Mouse (Mus musculus): ENCODE data around the gene Nans. TPM values are rescaled to one million over a fixed set of nuclear protein-coding genes. Genes with fewer than 3 reads are reported as not detected.

Gene Nans
- polyA plus RNA-seq, 1 experiment from 2014 or later: 85.6 TPM

GRCm38 (mm10) chr4:46493071-46493470, 4.0 kb downstream of the Nans start:
- peaks cover 38% of the 10 kb centered on the region for H3K36me3 ChIP-seq
- H3K9me3 ChIP-seq: no peaks in the 10 kb centered on the region
- ATAC-seq (ENCODE audit: insufficient number of reproducible peaks, insufficient read depth, low FRiP score, low TSS enrichment): no peak
- no peak overlapping the region for H3K27ac ChIP-seq
- H3K27me3 ChIP-seq: no peaks in the 10 kb centered on the region
- H3K4me3 ChIP-seq: no peak overlapping the region
- no peak overlapping the region for H3K4me2 ChIP-seq (replicated peaks)
- H3K9ac ChIP-seq: no peak overlapping the region
- 94% methylated on average over 6 of the region's 6 CpGs for WGBS
- peaks cover 8% of the 10 kb centered on the region for H3K4me1 ChIP-seq

- WGBS: 84% methylated on average over 12 of the region's 12 CpGs
- Histone ChIP-seq H3K4me3 (no peak overlapping the region), H3K27ac (no peak overlapping the region), H3K9me3 (no peaks in the 10 kb centered on the region), H3K9ac (no peak overlapping the region), H3K4me2 (replicated peaks) (no peak overlapping the region), H3K27me3 (no peaks in the 10 kb centered on the region), H3K4me1 (0 out of 2 replicates have a peak, but pooled peaks cover 1% of the 10 kb centered on the region), H3K36me3 (peaks cover 47% of the 10 kb centered on the region)
- no peak for ATAC-seq (ENCODE audit: insufficient number of reproducible peaks, insufficient read depth, low FRiP score, low TSS enrichment)
Measured at GRCm38 (mm10) chr4:46495543-46495942, 6.5 kb downstream of the Nans start.

GRCm38 (mm10) chr4:46497286-46497892, 8.3 kb downstream of the Nans start:
- Histone ChIP-seq H3K27ac (no peak overlapping the region), H3K27me3 (no peaks in the 10 kb centered on the region), H3K36me3 (peaks cover 65% of the 10 kb centered on the region), H3K4me1 (no peaks in the 10 kb centered on the region), H3K9me3 (no peaks in the 10 kb centered on the region), H3K4me3 (no peak overlapping the region), H3K9ac (no peak overlapping the region), H3K4me2 (replicated peaks) (no peak overlapping the region)
- WGBS: 47% methylated on average over 4 of the region's 4 CpGs
- no peak for ATAC-seq (ENCODE audit: insufficient number of reproducible peaks, insufficient read depth, low FRiP score, low TSS enrichment)

GRCm38 (mm10) chr4:46498511-46498910, 9.5 kb downstream of the Nans start:
- Histone ChIP-seq H3K27me3 (no peaks in the 10 kb centered on the region), H3K9ac (no peak overlapping the region), H3K36me3 (peaks cover 64% of the 10 kb centered on the region), H3K4me1 (no peaks in the 10 kb centered on the region), H3K4me3 (no peak overlapping the region), H3K27ac (no peak overlapping the region), H3K9me3 (no peaks in the 10 kb centered on the region), H3K4me2 (replicated peaks) (no peak overlapping the region)
- ATAC-seq (ENCODE audit: insufficient number of reproducible peaks, insufficient read depth, low FRiP score, low TSS enrichment): no peak
- 56% methylated on average over 3 of the region's 3 CpGs for WGBS

GRCm38 (mm10) chr4:46498976-46499375, 9.9 kb downstream of the Nans start:
- Histone ChIP-seq H3K4me3 (no peak overlapping the region), H3K9me3 (no peaks in the 10 kb centered on the region), H3K4me1 (no peaks in the 10 kb centered on the region), H3K9ac (no peak overlapping the region), H3K27me3 (no peaks in the 10 kb centered on the region), H3K36me3 (peaks cover 62% of the 10 kb centered on the region), H3K27ac (no peak overlapping the region), H3K4me2 (replicated peaks) (no peak overlapping the region)
- 17% methylated on average over 4 of the region's 4 CpGs for WGBS
- no peak for ATAC-seq (ENCODE audit: insufficient number of reproducible peaks, insufficient read depth, low FRiP score, low TSS enrichment)

- Histone ChIP-seq H3K27me3 (peaks cover 21% of the 10 kb centered on the region), H3K4me2 (replicated peaks) (no peak overlapping the region), H3K4me3 (no peak overlapping the region), H3K9me3 (no peaks in the 10 kb centered on the region), H3K27ac (no peak overlapping the region), H3K9ac (no peak overlapping the region), H3K4me1 (no peaks in the 10 kb centered on the region), H3K36me3 (peaks cover 43% of the 10 kb centered on the region)
- WGBS: 71% methylated on average over 16 of the region's 16 CpGs
- no peak for ATAC-seq (ENCODE audit: insufficient number of reproducible peaks, insufficient read depth, low FRiP score, low TSS enrichment)
Measured at GRCm38 (mm10) chr4:46502606-46503502, 13.8 kb downstream of the Nans start.

GRCm38 (mm10) chr4:46503881-46504280, 14.8 kb downstream of the Nans start:
- H3K27ac ChIP-seq: no peak overlapping the region
- ATAC-seq (ENCODE audit: insufficient number of reproducible peaks, insufficient read depth, low FRiP score, low TSS enrichment): no peak
- no peak overlapping the region for H3K4me3 ChIP-seq
- peaks cover 21% of the 10 kb centered on the region for H3K27me3 ChIP-seq
- peaks cover 43% of the 10 kb centered on the region for H3K36me3 ChIP-seq
- H3K9ac ChIP-seq: no peak overlapping the region
- H3K9me3 ChIP-seq: no peaks in the 10 kb centered on the region
- no peak overlapping the region for H3K4me2 ChIP-seq (replicated peaks)
- 83% methylated on average over 3 of the region's 3 CpGs for WGBS
- H3K4me1 ChIP-seq: no peaks in the 10 kb centered on the region

GRCm38 (mm10) chr4:46505361-46506057, 16.5 kb downstream of the Nans start:
- H3K9ac ChIP-seq: no peak overlapping the region
- no peaks in the 10 kb centered on the region for H3K4me1 ChIP-seq
- 68% methylated on average over 8 of the region's 8 CpGs for WGBS
- no peak overlapping the region for H3K4me3 ChIP-seq
- ATAC-seq (ENCODE audit: insufficient number of reproducible peaks, insufficient read depth, low FRiP score, low TSS enrichment): no peak
- no peaks in the 10 kb centered on the region for H3K9me3 ChIP-seq
- H3K4me2 ChIP-seq (replicated peaks): no peak overlapping the region
- H3K27ac ChIP-seq: no peak overlapping the region
- peaks cover 35% of the 10 kb centered on the region for H3K36me3 ChIP-seq
- peaks cover 21% of the 10 kb centered on the region for H3K27me3 ChIP-seq

- H3K27me3 ChIP-seq: peaks cover 21% of the 10 kb centered on the region
- no peaks in the 10 kb centered on the region for H3K4me1 ChIP-seq
- no peaks in the 10 kb centered on the region for H3K9me3 ChIP-seq
- peaks cover 20% of the 10 kb centered on the region for H3K36me3 ChIP-seq
- WGBS: under 1% methylated on average over 79 of the region's 94 CpGs
- peak overlapping the region; percentile 86 for H3K4me2 ChIP-seq (replicated peaks)
- peak overlapping the region; percentile 55 for H3K4me3 ChIP-seq
- H3K9ac ChIP-seq: peak overlapping the region; percentile 44; the same call in 1 of the 2 replicates
- ATAC-seq (ENCODE audit: insufficient number of reproducible peaks, insufficient read depth, low FRiP score, low TSS enrichment): peak; percentile 84
- H3K27ac ChIP-seq: no peak overlapping the region
Measured at GRCm38 (mm10) chr4:46506801-46507610, 18.0 kb downstream of the Nans start.

- Histone ChIP-seq H3K36me3 (peaks cover 11% of the 10 kb centered on the region), H3K27ac (no peak overlapping the region), H3K4me2 (replicated peaks) (peak overlapping the region; percentile 86), H3K9me3 (no peaks in the 10 kb centered on the region), H3K27me3 (peaks cover 21% of the 10 kb centered on the region), H3K4me1 (no peaks in the 10 kb centered on the region), H3K9ac (no peak overlapping the region), H3K4me3 (peak overlapping the region; percentile 20; the same call in 1 of the 2 replicates)
- ATAC-seq (ENCODE audit: insufficient number of reproducible peaks, insufficient read depth, low FRiP score, low TSS enrichment): no peak
- 11% methylated on average over 16 of the region's 16 CpGs for WGBS
Measured at GRCm38 (mm10) chr4:46507736-46508460, 18.9 kb downstream of the Nans start.

All from embryonic facial prominence, embryonic 12.5 days (tissue).